In the genomic region with DNA sequence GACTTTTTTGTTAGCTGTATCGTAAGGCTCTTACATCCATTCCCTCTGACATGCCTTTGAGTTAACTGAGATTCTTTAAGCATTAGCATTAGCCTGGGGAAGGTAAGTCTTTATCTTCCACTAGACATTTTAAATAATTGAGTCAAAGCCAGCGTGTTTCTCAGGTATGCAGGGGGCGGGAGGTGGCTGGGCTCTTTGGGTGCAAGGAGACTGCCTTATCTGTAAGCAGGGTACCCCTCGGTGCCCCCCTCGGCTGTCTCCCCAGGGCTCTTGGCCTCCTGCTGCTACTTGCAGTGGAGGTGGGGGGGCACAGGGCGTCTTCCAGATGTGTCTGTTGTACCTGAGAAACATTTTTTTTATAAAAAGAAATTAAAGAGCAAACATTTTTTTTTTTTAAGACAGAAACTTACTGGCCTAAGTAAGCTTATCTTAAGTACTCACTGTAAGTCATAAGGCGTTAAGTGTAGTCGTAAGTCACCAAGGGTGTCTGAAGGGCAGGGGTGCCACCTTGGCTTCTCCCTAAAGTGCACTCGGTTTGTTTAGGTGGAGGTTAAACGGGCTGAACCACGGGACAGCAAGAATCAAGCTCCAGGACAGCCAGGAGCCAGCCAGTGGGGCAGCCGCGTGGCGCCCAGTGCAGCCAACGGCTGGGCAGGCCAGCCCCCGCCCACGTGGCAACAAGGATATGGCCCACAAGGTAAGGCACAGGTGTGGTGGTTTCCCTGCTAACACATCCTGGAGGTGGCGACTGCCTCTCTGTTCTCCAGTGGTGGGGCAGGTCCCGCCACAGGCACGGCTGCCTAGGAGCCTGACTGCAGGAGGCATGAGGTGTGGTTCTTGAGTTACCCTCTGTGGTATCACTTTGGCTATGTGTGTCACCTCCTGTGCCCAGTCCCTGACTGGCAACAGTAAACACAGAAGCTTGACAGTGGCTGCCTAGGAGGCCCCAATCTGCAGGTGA, we compare ENCODE assay signal across 9 mouse cellular contexts. TPM values are rescaled to one million over a fixed set of nuclear protein-coding genes. Genes with fewer than 3 reads are reported as not detected.
DNase-seq lines count a peak whose midpoint lies in the region; ATAC-seq and TF ChIP-seq lines count a peak whose summit lies in the region.
"Had no signal": no experiment of that assay in that cellular context is flagged by ENCODE, and none has a peak within 500 bp of the region (broad histone marks: within the 10 kb centered on the region; RNA-seq: fewer than 3 reads in every experiment).

No protein-coding gene starts in this region.

- 75% methylated on average over 20 of the region's 20 CpGs for WGBS in heart, embryonic 16.5 days
- 93% methylated on average over 20 of the region's 20 CpGs for WGBS in midbrain, embryonic 16.5 days
- 91% methylated on average over 20 of the region's 20 CpGs for WGBS in midbrain, embryonic 15.5 days
- WGBS in lung, embryonic 14.5 days: 79% methylated on average over 20 of the region's 20 CpGs
- 62% methylated on average over 20 of the region's 20 CpGs for WGBS in stomach, postnatal 0 days

- peaks cover 22% of the 10 kb centered on the region for H3K4me1 ChIP-seq in heart, embryonic 16.5 days (ENCODE audit: control insufficient read depth, insufficient read depth, low read length)
- H3K4me1 ChIP-seq in midbrain, embryonic 16.5 days (ENCODE audit: control insufficient read depth, insufficient read depth, low read length): no peaks in the 10 kb centered on the region
- no peaks in the 10 kb centered on the region for H3K4me1 ChIP-seq in midbrain, embryonic 15.5 days
- H3K4me1 ChIP-seq in lung, embryonic 14.5 days (ENCODE audit: insufficient read depth): no peaks in the 10 kb centered on the region
- H3K4me1 ChIP-seq in stomach, postnatal 0 days (replicated peaks; ENCODE audit: control insufficient read depth, insufficient read depth): no peaks in the 10 kb centered on the region

- no peak for TF ChIP-seq EP300 in stomach, postnatal 0 days (optimal IDR thresholded peaks at IDR 0.05)

- TF ChIP-seq CTCF in lung, embryonic 14.5 days (IDR thresholded peaks at IDR 0.05; ENCODE audit: low read depth): no peak
- peak; percentile 19; the same call in 1 of the 2 replicates for TF ChIP-seq CTCF in stomach, postnatal 0 days (IDR thresholded peaks at IDR 0.05; ENCODE audit: low read depth)

- H3K4me3 ChIP-seq in heart, embryonic 16.5 days (ENCODE audit: low read length): no peak overlapping the region
- no peak overlapping the region for H3K4me3 ChIP-seq in midbrain, embryonic 16.5 days (ENCODE audit: low read depth, low read length)
- H3K4me3 ChIP-seq in midbrain, embryonic 15.5 days: no peak overlapping the region
- no peak overlapping the region for H3K4me3 ChIP-seq in lung, embryonic 14.5 days (ENCODE audit: low read depth, low read length)
- H3K4me3 ChIP-seq in stomach, postnatal 0 days (ENCODE audit: low read depth, low read length): no peak overlapping the region
- H3K4me3 ChIP-seq: erythroblast, embryonic 14.5 days had no signal

- peak overlapping the region; percentile 80 for H3K27ac ChIP-seq in heart, embryonic 16.5 days (ENCODE audit: low read length)
- H3K27ac ChIP-seq in midbrain, embryonic 16.5 days (ENCODE audit: low read length): no peak overlapping the region
- H3K27ac ChIP-seq in midbrain, embryonic 15.5 days: no peak overlapping the region
- H3K27ac ChIP-seq in lung, embryonic 14.5 days (ENCODE audit: low read depth): peak overlapping the region; percentile 18
- peak overlapping the region; percentile 91 for H3K27ac ChIP-seq in stomach, postnatal 0 days (replicated peaks)

- no peak for ATAC-seq in heart, embryonic 16.5 days (replicated peaks; ENCODE audit: extremely low read depth, insufficient read depth, low FRiP score)
- no peak for ATAC-seq in midbrain, embryonic 16.5 days
- no peak for ATAC-seq in midbrain, embryonic 15.5 days (replicated peaks)
- no peak for ATAC-seq in lung, embryonic 14.5 days (ENCODE audit: insufficient read depth)
- peak; percentile 90 for ATAC-seq in stomach, postnatal 0 days (ENCODE audit: low FRiP score, low TSS enrichment)
- no peak for ATAC-seq in granulocyte monocyte progenitor cell, adult 5-6 weeks (replicated peaks; ENCODE audit: poor library complexity, severe bottlenecking)
- ATAC-seq: hindbrain, embryonic 16.5 days had no signal

- DNase-seq in heart, postnatal 10 days: no peak
- no peak for DNase-seq in lung, embryonic 14.5 days
- peak; percentile 91 for DNase-seq in stomach, postnatal 0 days (ENCODE audit: low spot score)

- no peaks in the 10 kb centered on the region for H3K27me3 ChIP-seq in heart, embryonic 16.5 days (ENCODE audit: control insufficient read depth, insufficient read depth, low read length)
- H3K27me3 ChIP-seq in midbrain, embryonic 16.5 days (ENCODE audit: control insufficient read depth, insufficient read depth, low read depth, low read length): no peaks in the 10 kb centered on the region
- H3K27me3 ChIP-seq in midbrain, embryonic 15.5 days (replicated peaks): no peaks in the 10 kb centered on the region
- H3K27me3 ChIP-seq in lung, embryonic 14.5 days (ENCODE audit: insufficient read depth, low read length): no peaks in the 10 kb centered on the region
- H3K27me3 ChIP-seq in stomach, postnatal 0 days (ENCODE audit: control insufficient read depth, insufficient read depth, low read length): no peaks in the 10 kb centered on the region

- no peak overlapping the region for H3K9ac ChIP-seq in heart, embryonic 16.5 days (ENCODE audit: low read length)
- H3K9ac ChIP-seq in midbrain, embryonic 16.5 days (ENCODE audit: low read depth, low read length): 0 out of 2 replicates have a peak overlapping the region, but pooled peaks have one; percentile 20
- H3K9ac ChIP-seq in midbrain, embryonic 15.5 days: no peak overlapping the region
- H3K9ac ChIP-seq in lung, embryonic 14.5 days: no peak overlapping the region
- no peak overlapping the region for H3K9ac ChIP-seq in stomach, postnatal 0 days (ENCODE audit: low read length)

- peaks cover 72% of the 10 kb centered on the region for H3K36me3 ChIP-seq in heart, embryonic 16.5 days (ENCODE audit: control insufficient read depth, insufficient read depth)
- H3K36me3 ChIP-seq in midbrain, embryonic 16.5 days (ENCODE audit: control insufficient read depth, insufficient read depth, low read length): peaks cover 61% of the 10 kb centered on the region
- H3K36me3 ChIP-seq in midbrain, embryonic 15.5 days (replicated peaks): peaks cover 33% of the 10 kb centered on the region
- peaks cover 99% of the 10 kb centered on the region for H3K36me3 ChIP-seq in lung, embryonic 14.5 days (ENCODE audit: insufficient read depth)
- H3K36me3 ChIP-seq in stomach, postnatal 0 days (ENCODE audit: control insufficient read depth, insufficient read depth, low read length): peaks cover 45% of the 10 kb centered on the region

- intact Hi-C loops in heart, postnatal 10 days (cut with DNase I): no loop called here

- H3K4me2 ChIP-seq in heart, embryonic 16.5 days (ENCODE audit: low read depth, low read length): no peak overlapping the region
- no peak overlapping the region for H3K4me2 ChIP-seq in midbrain, embryonic 16.5 days (ENCODE audit: low read length)
- H3K4me2 ChIP-seq in midbrain, embryonic 15.5 days: no peak overlapping the region
- H3K4me2 ChIP-seq in lung, embryonic 14.5 days: no peak overlapping the region
- no peak overlapping the region for H3K4me2 ChIP-seq in stomach, postnatal 0 days (replicated peaks; ENCODE audit: low read depth)

- H3K9me3 ChIP-seq in heart, embryonic 16.5 days (replicated peaks; ENCODE audit: control insufficient read depth, low read length): no peaks in the 10 kb centered on the region
- no peaks in the 10 kb centered on the region for H3K9me3 ChIP-seq in midbrain, embryonic 16.5 days (replicated peaks; ENCODE audit: control insufficient read depth, low read length, poor library complexity, severe bottlenecking)
- H3K9me3 ChIP-seq in midbrain, embryonic 15.5 days: no peaks in the 10 kb centered on the region
- H3K9me3 ChIP-seq in lung, embryonic 14.5 days (ENCODE audit: low read depth, low read length): no peaks in the 10 kb centered on the region
- no peaks in the 10 kb centered on the region for H3K9me3 ChIP-seq in stomach, postnatal 0 days (ENCODE audit: control insufficient read depth, low read length)

RNA-seq across cellular contexts. Expression of a gene that starts 9.5 kb away (rescaled TPM):
- polyA plus RNA-seq in heart, embryonic 16.5 days (2015; fragmentation: Nextera tagmentation; extraction: Ambion mirVana): 536 and 549 TPM in 2 replicates
- total RNA-seq in heart, postnatal 10 days (2021): 100 to 1,000 TPM; 859 to 871 TPM
- polyA plus RNA-seq in midbrain, embryonic 16.5 days (2015; fragmentation: Nextera tagmentation; extraction: Ambion mirVana): 465 and 476 TPM in 2 replicates
- 516 and 528 TPM in 2 replicates for polyA plus RNA-seq in midbrain, embryonic 15.5 days (2015; fragmentation: Nextera tagmentation; extraction: Ambion mirVana)
- 1,192 and 1,202 TPM in 2 replicates for polyA plus RNA-seq in lung, embryonic 14.5 days (2014; fragmentation: Nextera tagmentation; extraction: Ambion mirVana)
- polyA plus RNA-seq in stomach, postnatal 0 days (2015; fragmentation: Nextera tagmentation; extraction: Ambion mirVana): 766 and 821 TPM in 2 replicates
- total RNA-seq in granulocyte monocyte progenitor cell, adult 5-6 weeks (2014; fragmentation: Nextera tagmentation): 3,725 and 3,829 TPM in 2 replicates
- total RNA-seq in granulocyte monocyte progenitor cell, adult 5-6 weeks (2017): 2,646 and 2,810 TPM in 2 replicates

RNA-seq across cellular contexts. Expression of a gene that starts 13.0 kb away (rescaled TPM):
- 1.5 TPM in 2 replicates for polyA plus RNA-seq in heart, embryonic 16.5 days (2015; fragmentation: Nextera tagmentation; extraction: Ambion mirVana)
- 1 to 10 TPM; 4.7 to 5.0 TPM for total RNA-seq in heart, postnatal 10 days (2021)
- polyA plus RNA-seq in midbrain, embryonic 16.5 days (2015; fragmentation: Nextera tagmentation; extraction: Ambion mirVana): 172 and 205 TPM in 2 replicates
- 223 and 247 TPM in 2 replicates for polyA plus RNA-seq in midbrain, embryonic 15.5 days (2015; fragmentation: Nextera tagmentation; extraction: Ambion mirVana)
- 0.62 and 0.96 TPM in 2 replicates for polyA plus RNA-seq in lung, embryonic 14.5 days (2014; fragmentation: Nextera tagmentation; extraction: Ambion mirVana)
- polyA plus RNA-seq in stomach, postnatal 0 days (2015; fragmentation: Nextera tagmentation; extraction: Ambion mirVana): 1.2 and 1.3 TPM in 2 replicates
- total RNA-seq in granulocyte monocyte progenitor cell, adult 5-6 weeks (2014; fragmentation: Nextera tagmentation): not detected in 2 replicates
- total RNA-seq in granulocyte monocyte progenitor cell, adult 5-6 weeks (2017): not detected in 2 replicates
- polyA plus RNA-seq: erythroblast, embryonic 14.5 days had no signal

RNA-seq across cellular contexts. Expression of a gene that starts 21.5 kb away (rescaled TPM):
- 30.7 and 33.9 TPM in 2 replicates for polyA plus RNA-seq in heart, embryonic 16.5 days (2015; fragmentation: Nextera tagmentation; extraction: Ambion mirVana)
- 10 to 100 TPM; 86.4 to 95.4 TPM for total RNA-seq in heart, postnatal 10 days (2021)
- polyA plus RNA-seq in midbrain, embryonic 16.5 days (2015; fragmentation: Nextera tagmentation; extraction: Ambion mirVana): 43.7 and 51.9 TPM in 2 replicates
- 60.5 and 60.8 TPM in 2 replicates for polyA plus RNA-seq in midbrain, embryonic 15.5 days (2015; fragmentation: Nextera tagmentation; extraction: Ambion mirVana)
- 44.9 and 49.3 TPM in 2 replicates for polyA plus RNA-seq in lung, embryonic 14.5 days (2014; fragmentation: Nextera tagmentation; extraction: Ambion mirVana)
- polyA plus RNA-seq in stomach, postnatal 0 days (2015; fragmentation: Nextera tagmentation; extraction: Ambion mirVana): 27.4 and 28.4 TPM in 2 replicates
- 128 and 145 TPM in 2 replicates for total RNA-seq in granulocyte monocyte progenitor cell, adult 5-6 weeks (2014; fragmentation: Nextera tagmentation)
- total RNA-seq in granulocyte monocyte progenitor cell, adult 5-6 weeks (2017): 154 and 157 TPM in 2 replicates

RNA-seq across cellular contexts. Expression of a gene that starts 21.9 kb away (rescaled TPM):
- 50.3 and 51.6 TPM in 2 replicates for polyA plus RNA-seq in heart, embryonic 16.5 days (2015; fragmentation: Nextera tagmentation; extraction: Ambion mirVana)
- 10 to 100 TPM; 19.3 to 21.3 TPM for total RNA-seq in heart, postnatal 10 days (2021)
- polyA plus RNA-seq in midbrain, embryonic 16.5 days (2015; fragmentation: Nextera tagmentation; extraction: Ambion mirVana): 15.8 and 19.5 TPM in 2 replicates
- 16.8 and 18.9 TPM in 2 replicates for polyA plus RNA-seq in midbrain, embryonic 15.5 days (2015; fragmentation: Nextera tagmentation; extraction: Ambion mirVana)
- polyA plus RNA-seq in lung, embryonic 14.5 days (2014; fragmentation: Nextera tagmentation; extraction: Ambion mirVana): 26.8 and 29.4 TPM in 2 replicates
- polyA plus RNA-seq in stomach, postnatal 0 days (2015; fragmentation: Nextera tagmentation; extraction: Ambion mirVana): 16.3 and 17.4 TPM in 2 replicates
- total RNA-seq in granulocyte monocyte progenitor cell, adult 5-6 weeks (2014; fragmentation: Nextera tagmentation): 4.8 and 6.9 TPM in 2 replicates
- total RNA-seq in granulocyte monocyte progenitor cell, adult 5-6 weeks (2017): 3.1 and 5.7 TPM in 2 replicates

RNA-seq across cellular contexts. Expression of a gene that starts 33.8 kb away (rescaled TPM):
- polyA plus RNA-seq in heart, embryonic 16.5 days (2015; fragmentation: Nextera tagmentation; extraction: Ambion mirVana): 596 and 743 TPM in 2 replicates
- total RNA-seq in heart, postnatal 10 days (2021): 100 to 1,000 TPM; 609 to 639 TPM
- polyA plus RNA-seq in midbrain, embryonic 16.5 days (2015; fragmentation: Nextera tagmentation; extraction: Ambion mirVana): 263 and 302 TPM in 2 replicates
- polyA plus RNA-seq in midbrain, embryonic 15.5 days (2015; fragmentation: Nextera tagmentation; extraction: Ambion mirVana): 290 and 305 TPM in 2 replicates
- polyA plus RNA-seq in lung, embryonic 14.5 days (2014; fragmentation: Nextera tagmentation; extraction: Ambion mirVana): 318 and 319 TPM in 2 replicates
- 400 and 403 TPM in 2 replicates for polyA plus RNA-seq in stomach, postnatal 0 days (2015; fragmentation: Nextera tagmentation; extraction: Ambion mirVana)
- total RNA-seq in granulocyte monocyte progenitor cell, adult 5-6 weeks (2014; fragmentation: Nextera tagmentation): 109 and 191 TPM in 2 replicates
- total RNA-seq in granulocyte monocyte progenitor cell, adult 5-6 weeks (2017): 97.9 and 124 TPM in 2 replicates

Comparison
In these comparisons a context has a peak if more than half of its experiments do, and no peak if none do; other contexts are left out.
1. H3K27ac ChIP-seq: peak in heart, embryonic 16.5 days (single experiment), lung, embryonic 14.5 days (single experiment) and stomach, postnatal 0 days (single experiment); none in midbrain, embryonic 16.5 days (single experiment) and midbrain, embryonic 15.5 days (single experiment).
2. RNA of a gene that starts 13.0 kb away (polyA plus RNA-seq): 223 to 247 TPM in midbrain, embryonic 15.5 days and 172 to 205 TPM in midbrain, embryonic 16.5 days; 1.5 TPM in heart, embryonic 16.5 days, 1.2 to 1.3 TPM in stomach, postnatal 0 days and 0.62 to 0.96 TPM in lung, embryonic 14.5 days; every median in the first group is over 10 times any median in the second.